Mouse (Mus musculus) midbrain, postnatal 0 days (tissue): Measurements from ENCODE around the gene Gm19668. TPM values are rescaled to one million over a fixed set of nuclear protein-coding genes. Genes with fewer than 3 reads are reported as not detected.
"Not testable (repeated sequence)": the region's sequence is repeated elsewhere in the genome, so short reads cannot be mapped to it uniquely, and the experiment has no call there.

Experiments used
- ATAC-seq: fragments of 200-750 bp; cut with Nextera tagmentation; 2 replicates; pipeline ENCODE4 v1.8.0; 2017; ENCODE audit warnings: moderate number of reproducible peaks, mild to moderate bottlenecking, moderate TSS enrichment, moderate library complexity; ENCODE audit not compliant: low FRiP score
- DNase-seq: peaks from one replicate; pipeline ENCODE4 v3.0.0-alpha.2; 2015; ENCODE audit warnings: low spot score
- H3K27ac ChIP-seq: fragments of 300-500 bp; sonication (generic); 2 replicates; pipeline ENCODE4 v1.5.1; 2014; ENCODE audit warnings: low read depth, mild to moderate bottlenecking, low read length, mixed read lengths
- H3K27me3 ChIP-seq: fragments of 300-500 bp; sonication (generic); 2 replicates; pipeline ENCODE4 v1.6.1; 2014; ENCODE audit warnings: low read length, control low read depth, mixed read lengths; ENCODE audit not compliant: insufficient read depth
- H3K36me3 ChIP-seq: fragments of 300-500 bp; sonication (generic); 2 replicates; pipeline ENCODE4 v1.6.1; 2014; ENCODE audit warnings: low read length, control low read depth, mixed read lengths; ENCODE audit not compliant: insufficient read depth
- H3K4me1 ChIP-seq: fragments of 300-500 bp; sonication (generic); 2 replicates; pipeline ENCODE4 v1.6.1; 2014; ENCODE audit warnings: mild to moderate bottlenecking, control low read depth, antibody characterized with exemption, low read length, mixed read lengths; ENCODE audit not compliant: insufficient read depth
- H3K4me2 ChIP-seq: fragments of 300-500 bp; sonication (generic); 2 replicates; pipeline ENCODE4 v1.6.1; 2014; ENCODE audit warnings: low read depth, mild to moderate bottlenecking, low read length, mixed read lengths; ENCODE audit not compliant: poor library complexity, severe bottlenecking
- H3K4me3 ChIP-seq: fragments of 300-500 bp; sonication (generic); 2 replicates; pipeline ENCODE4 v1.5.1; 2014; ENCODE audit warnings: low read depth, mild to moderate bottlenecking, low read length, moderate library complexity
- H3K9ac ChIP-seq: fragments of 300-500 bp; sonication (generic); replicated peaks from 2 replicates; pipeline ENCODE4 v1.6.1; 2014; ENCODE audit warnings: mild to moderate bottlenecking, low read length, moderate library complexity, mixed read lengths; ENCODE audit not compliant: poor library complexity, severe bottlenecking
- H3K9me3 ChIP-seq: fragments of 300-500 bp; sonication (generic); 2 replicates; pipeline ENCODE4 v1.6.1; 2016; ENCODE audit warnings: low read length, control low read depth
- CTCF ChIP-seq: IDR thresholded peaks from 2 replicates; pipeline ENCODE4 v1.5.1; 2016; ENCODE audit warnings: antibody characterized with exemption, mild to moderate bottlenecking
- WGBS: fragments of 180-500 bp; shearing (Covaris S2); extraction: QIAGEN DNeasy Blood & Tissue Kit; methylation state at CpG from one replicate; pipeline ENCODE4 v1.1.7; 2014; 5-methylcytosine and 5-hydroxymethylcytosine counted together
- polyA plus RNA-seq: library from polyadenylated mRNA; unstranded; fragments of >200 nt; fragmentation: Nextera tagmentation; extraction: Ambion mirVana; gene quantifications from 2 replicates; pipeline ENCODE4 v1.2.1, GENCODE M21; 2015
- total RNA-seq: library from RNA; depleted of rRNA; stranded (reverse); fragments of >200 nt; gene quantifications from 2 replicates; pipeline ENCODE4 v1.2.3, GENCODE M21; 2014; rRNA removed

Gene Gm19668
- total and polyA plus RNA-seq, 2 experiments from 2014 or later, result not detected

GRCm38 (mm10) chr10:77752312-77752711 is 46.6 kb downstream of the Gm19668 start:
- ATAC-seq, H3K4me1 ChIP-seq, H3K9me3 ChIP-seq, H3K36me3 ChIP-seq, H3K4me2 ChIP-seq, H3K4me3 ChIP-seq, DNase-seq, H3K27me3 ChIP-seq, H3K27ac ChIP-seq, H3K9ac ChIP-seq: not testable (repeated sequence)
- TF ChIP-seq CTCF, result 0 out of 2 replicates have a peak, but pooled peaks have one; percentile 9
- WGBS, result 60% methylated on average over 3 of the region's 3 CpGs

- H3K9me3 ChIP-seq, H3K27me3 ChIP-seq, H3K9ac ChIP-seq, H3K27ac ChIP-seq, ATAC-seq, H3K4me1 ChIP-seq, DNase-seq, H3K36me3 ChIP-seq, H3K4me2 ChIP-seq, H3K4me3 ChIP-seq: not testable (repeated sequence)
- 44% methylated on average over 1 of the region's 1 CpGs for WGBS
Observed at GRCm38 (mm10) chr10:77751254-77751653, 47.7 kb downstream of the Gm19668 start, which contains the start of gene Gm9736. Gene Gm9736 (minus strand): TSS chr10:77751354.

GRCm38 (mm10) chr10:77750686-77751085 is 48.2 kb downstream of the Gm19668 start:
- ATAC-seq, H3K9me3 ChIP-seq, H3K27ac ChIP-seq, H3K4me3 ChIP-seq, DNase-seq, H3K4me2 ChIP-seq, H3K4me1 ChIP-seq, H3K36me3 ChIP-seq, H3K27me3 ChIP-seq, H3K9ac ChIP-seq: not testable (repeated sequence)
- 63% methylated on average over 1 of the region's 1 CpGs for WGBS

Other genes starting within 250 kb of the Gm19668 start
Only the 30 nearest of the 33 such genes appear.
- gene Sumo3, start 193.0 kb downstream of the Gm19668 start, total RNA-seq, result 167 and 306 TPM in 2 replicates
- gene Sumo3, start 193.0 kb downstream of the Gm19668 start, polyA plus RNA-seq, result 385 and 389 TPM in 2 replicates
- gene Gm49325, start 192.9 kb downstream of the Gm19668 start, total RNA-seq, result not detected in 2 replicates
- 6.9 and 10.5 TPM in 2 replicates for gene Gm49325, start 192.9 kb downstream of the Gm19668 start, polyA plus RNA-seq
- gene Ube2g2, start 176.9 kb downstream of the Gm19668 start, total RNA-seq, result 39.3 and 41.8 TPM in 2 replicates
- gene Ube2g2, start 176.9 kb downstream of the Gm19668 start, polyA plus RNA-seq, result 67.2 and 70.6 TPM in 2 replicates
- 0.66 and 1.5 TPM in 2 replicates for gene Tspear, start 112.6 kb downstream of the Gm19668 start, total RNA-seq
- gene Tspear, start 112.6 kb downstream of the Gm19668 start, polyA plus RNA-seq, result 0.63 and 1.3 TPM in 2 replicates
- not detected in 2 replicates for gene Gm19402, start 108.4 kb downstream of the Gm19668 start, total RNA-seq
- not detected in 2 replicates for gene Gm19402, start 108.4 kb downstream of the Gm19668 start, polyA plus RNA-seq
- gene Gm9508, start 101.9 kb downstream of the Gm19668 start, total RNA-seq, result not detected in 2 replicates
- not detected in 2 replicates for gene Gm9508, start 101.9 kb downstream of the Gm19668 start, polyA plus RNA-seq
- not detected in 2 replicates for gene Gm10272, start 92.5 kb downstream of the Gm19668 start, total RNA-seq
- not detected in 2 replicates for gene Gm10272, start 92.5 kb downstream of the Gm19668 start, polyA plus RNA-seq
- not detected in 2 replicates for gene Gm10024, start 87.7 kb downstream of the Gm19668 start, total RNA-seq
- not detected in 2 replicates for gene Gm10024, start 87.7 kb downstream of the Gm19668 start, polyA plus RNA-seq
- not detected in 2 replicates for gene Gm10142, start 83.3 kb downstream of the Gm19668 start, total RNA-seq
- not detected in 2 replicates for gene Gm10142, start 83.3 kb downstream of the Gm19668 start, polyA plus RNA-seq
- gene Krtap12-1, start 78.5 kb downstream of the Gm19668 start, total RNA-seq, result not detected in 2 replicates
- gene Krtap12-1, start 78.5 kb downstream of the Gm19668 start, polyA plus RNA-seq, result not detected in 2 replicates
- gene Gm10100, start 72.6 kb downstream of the Gm19668 start, total RNA-seq, result not detected in 2 replicates
- not detected in 2 replicates for gene Gm10100, start 72.6 kb downstream of the Gm19668 start, polyA plus RNA-seq
- gene Gm18596, start 56.5 kb downstream of the Gm19668 start, total RNA-seq, result not detected in 2 replicates
- not detected in 2 replicates for gene Gm18596, start 56.5 kb downstream of the Gm19668 start, polyA plus RNA-seq
- not detected in 2 replicates for gene Gm9736, start 47.8 kb downstream of the Gm19668 start, total RNA-seq
- not detected in 2 replicates for gene Gm9736, start 47.8 kb downstream of the Gm19668 start, polyA plus RNA-seq
- not detected in 2 replicates for gene Gm3233, start 39.5 kb downstream of the Gm19668 start, total RNA-seq
- not detected in 2 replicates for gene Gm3233, start 39.5 kb downstream of the Gm19668 start, polyA plus RNA-seq
- gene Gm3238, start 27.8 kb downstream of the Gm19668 start, total RNA-seq, result not detected in 2 replicates
- gene Gm3238, start 27.8 kb downstream of the Gm19668 start, polyA plus RNA-seq, result not detected in 2 replicates
- gene Gm7138, start 22.2 kb downstream of the Gm19668 start, total RNA-seq, result not detected in 2 replicates
- not detected in 2 replicates for gene Gm7138, start 22.2 kb downstream of the Gm19668 start, polyA plus RNA-seq
- gene Gm3250, start 16.6 kb downstream of the Gm19668 start, total RNA-seq, result not detected in 2 replicates
- not detected in 2 replicates for gene Gm3250, start 16.6 kb downstream of the Gm19668 start, polyA plus RNA-seq
- gene Gm7137, start 10.9 kb downstream of the Gm19668 start, total RNA-seq, result not detected in 2 replicates
- gene Gm7137, start 10.9 kb downstream of the Gm19668 start, polyA plus RNA-seq, result not detected in 2 replicates
- gene Gm9639, start 4.1 kb downstream of the Gm19668 start, total RNA-seq, result not detected in 2 replicates
- not detected in 2 replicates for gene Gm9639, start 4.1 kb downstream of the Gm19668 start, polyA plus RNA-seq
- not detected in 2 replicates for gene Gm9507, start 12.7 kb upstream of the Gm19668 start, total RNA-seq
- not detected in 2 replicates for gene Gm9507, start 12.7 kb upstream of the Gm19668 start, polyA plus RNA-seq
- gene Gm2696, start 15.5 kb upstream of the Gm19668 start, total RNA-seq, result not detected in 2 replicates
- gene Gm2696, start 15.5 kb upstream of the Gm19668 start, polyA plus RNA-seq, result not detected in 2 replicates
- 0.27 TPM in 1 of 2 replicates, not detected in the other for gene Krtap10-4, start 28.0 kb upstream of the Gm19668 start, total RNA-seq
- gene Krtap10-4, start 28.0 kb upstream of the Gm19668 start, polyA plus RNA-seq, result not detected in 2 replicates
- gene Krtap10-10, start 36.8 kb upstream of the Gm19668 start, total RNA-seq, result not detected in 2 replicates
- not detected in 2 replicates for gene Krtap10-10, start 36.8 kb upstream of the Gm19668 start, polyA plus RNA-seq
- not detected in 2 replicates for gene Gm36176, start 47.7 kb upstream of the Gm19668 start, total RNA-seq
- gene Gm36176, start 47.7 kb upstream of the Gm19668 start, polyA plus RNA-seq, result not detected in 2 replicates
- gene Gm10318, start 53.7 kb upstream of the Gm19668 start, total RNA-seq, result not detected in 2 replicates
- gene Gm10318, start 53.7 kb upstream of the Gm19668 start, polyA plus RNA-seq, result not detected in 2 replicates
- gene Gm3285, start 62.8 kb upstream of the Gm19668 start, total RNA-seq, result not detected in 2 replicates
- not detected in 2 replicates for gene Gm3285, start 62.8 kb upstream of the Gm19668 start, polyA plus RNA-seq
- 36.1 and 39.6 TPM in 2 replicates for gene Lrrc3, start 103.4 kb upstream of the Gm19668 start, total RNA-seq
- gene Lrrc3, start 103.4 kb upstream of the Gm19668 start, polyA plus RNA-seq, result 29.7 and 29.9 TPM in 2 replicates
- 7.3 and 12.5 TPM in 2 replicates for gene Trpm2, start 171.4 kb upstream of the Gm19668 start, total RNA-seq
- 5.6 and 8.0 TPM in 2 replicates for gene Trpm2, start 171.4 kb upstream of the Gm19668 start, polyA plus RNA-seq
- 60.0 and 61.7 TPM in 2 replicates for gene 1810043G02Rik, start 179.4 kb upstream of the Gm19668 start, total RNA-seq
- gene 1810043G02Rik, start 179.4 kb upstream of the Gm19668 start, polyA plus RNA-seq, result 66.2 and 72.6 TPM in 2 replicates
- gene Pfkl, start 210.9 kb upstream of the Gm19668 start, total RNA-seq, result 165 and 166 TPM in 2 replicates
- gene Pfkl, start 210.9 kb upstream of the Gm19668 start, polyA plus RNA-seq, result 98.5 and 104 TPM in 2 replicates